Mouse (Mus musculus): ENCODE data around the gene Pemt. TPM values are rescaled to one million over a fixed set of nuclear protein-coding genes. Genes with fewer than 3 reads are reported as not detected.

Pemt gene
- polyA plus RNA-seq, 1 experiment from 2014 or later = 8.6 TPM

GRCm38 (mm10) chr11:60065267-60065666 is 19.0 kb upstream of the Pemt start:
- no peak overlapping the region for H3K4me2 ChIP-seq (ENCODE audit: low read depth, low read length)
- no peak overlapping the region for H3K27ac ChIP-seq (ENCODE audit: low read length)
- 0 out of 2 replicates have a peak, but pooled peaks cover 2% of the 10 kb centered on the region for H3K27me3 ChIP-seq (ENCODE audit: control insufficient read depth, insufficient read depth, low read length)
- 63% methylated on average over 1 of the region's 1 CpGs for WGBS
- no peak overlapping the region for H3K4me3 ChIP-seq (ENCODE audit: low read length)
- no peak overlapping the region for H3K9ac ChIP-seq (ENCODE audit: low read length)
- no peaks in the 10 kb centered on the region for H3K4me1 ChIP-seq (ENCODE audit: control insufficient read depth, insufficient read depth, low read length)
- no peaks in the 10 kb centered on the region for H3K9me3 ChIP-seq (replicated peaks; ENCODE audit: control insufficient read depth, low read length)
- no peak for ATAC-seq (replicated peaks; ENCODE audit: extremely low read depth, insufficient read depth, low FRiP score)
- no peaks in the 10 kb centered on the region for H3K36me3 ChIP-seq (ENCODE audit: control insufficient read depth, insufficient read depth)

GRCm38 (mm10) chr11:60061504-60062006 is 15.3 kb upstream of the Pemt start:
- Histone ChIP-seq H3K27me3 (ENCODE audit: control insufficient read depth, insufficient read depth, low read length) (0 out of 2 replicates have a peak, but pooled peaks cover 2% of the 10 kb centered on the region), H3K4me3 (ENCODE audit: low read length) (no peak overlapping the region), H3K27ac (ENCODE audit: low read length) (no peak overlapping the region), H3K9ac (ENCODE audit: low read length) (no peak overlapping the region), H3K4me1 (ENCODE audit: control insufficient read depth, insufficient read depth, low read length) (no peaks in the 10 kb centered on the region), H3K36me3 (ENCODE audit: control insufficient read depth, insufficient read depth) (no peaks in the 10 kb centered on the region), H3K4me2 (ENCODE audit: low read depth, low read length) (no peak overlapping the region), H3K9me3 (replicated peaks; ENCODE audit: control insufficient read depth, low read length) (no peaks in the 10 kb centered on the region)
- 69% methylated on average over 4 of the region's 4 CpGs for WGBS
- no peak for ATAC-seq (replicated peaks; ENCODE audit: extremely low read depth, insufficient read depth, low FRiP score)

- ATAC-seq (replicated peaks; ENCODE audit: extremely low read depth, insufficient read depth, low FRiP score) = no peak
- 0 out of 2 replicates have a peak, but pooled peaks cover 2% of the 10 kb centered on the region for H3K27me3 ChIP-seq (ENCODE audit: control insufficient read depth, insufficient read depth, low read length)
- no peaks in the 10 kb centered on the region for H3K9me3 ChIP-seq (replicated peaks; ENCODE audit: control insufficient read depth, low read length)
- H3K4me3 ChIP-seq (ENCODE audit: low read length) = no peak overlapping the region
- H3K4me2 ChIP-seq (ENCODE audit: low read depth, low read length) = no peak overlapping the region
- H3K27ac ChIP-seq (ENCODE audit: low read length) = no peak overlapping the region
- WGBS = 96% methylated on average over 2 of the region's 2 CpGs
- H3K36me3 ChIP-seq (ENCODE audit: control insufficient read depth, insufficient read depth) = no peaks in the 10 kb centered on the region
- H3K4me1 ChIP-seq (ENCODE audit: control insufficient read depth, insufficient read depth, low read length) = no peaks in the 10 kb centered on the region
- H3K9ac ChIP-seq (ENCODE audit: low read length) = no peak overlapping the region
Measured at GRCm38 (mm10) chr11:60060026-60060425, 13.7 kb upstream of the Pemt start.

GRCm38 (mm10) chr11:60058441-60058840 is 12.2 kb upstream of the Pemt start:
- ATAC-seq (replicated peaks; ENCODE audit: extremely low read depth, insufficient read depth, low FRiP score) = no peak
- H3K9me3 ChIP-seq (replicated peaks; ENCODE audit: control insufficient read depth, low read length) = no peaks in the 10 kb centered on the region
- no peak overlapping the region for H3K27ac ChIP-seq (ENCODE audit: low read length)
- H3K4me2 ChIP-seq (ENCODE audit: low read depth, low read length) = no peak overlapping the region
- WGBS = 66% methylated on average over 10 of the region's 10 CpGs
- H3K9ac ChIP-seq (ENCODE audit: low read length) = no peak overlapping the region
- H3K27me3 ChIP-seq (ENCODE audit: control insufficient read depth, insufficient read depth, low read length) = 0 out of 2 replicates have a peak, but pooled peaks cover 2% of the 10 kb centered on the region
- no peaks in the 10 kb centered on the region for H3K4me1 ChIP-seq (ENCODE audit: control insufficient read depth, insufficient read depth, low read length)
- no peaks in the 10 kb centered on the region for H3K36me3 ChIP-seq (ENCODE audit: control insufficient read depth, insufficient read depth)
- H3K4me3 ChIP-seq (ENCODE audit: low read length) = no peak overlapping the region

GRCm38 (mm10) chr11:60057987-60058386 is 11.7 kb upstream of the Pemt start:
- Histone ChIP-seq H3K27me3 (ENCODE audit: control insufficient read depth, insufficient read depth, low read length) (0 out of 2 replicates have a peak, but pooled peaks cover 2% of the 10 kb centered on the region), H3K4me1 (ENCODE audit: control insufficient read depth, insufficient read depth, low read length) (no peaks in the 10 kb centered on the region), H3K4me3 (ENCODE audit: low read length) (no peak overlapping the region), H3K4me2 (ENCODE audit: low read depth, low read length) (no peak overlapping the region), H3K9ac (ENCODE audit: low read length) (no peak overlapping the region), H3K27ac (ENCODE audit: low read length) (no peak overlapping the region), H3K36me3 (ENCODE audit: control insufficient read depth, insufficient read depth) (no peaks in the 10 kb centered on the region), H3K9me3 (replicated peaks; ENCODE audit: control insufficient read depth, low read length) (no peaks in the 10 kb centered on the region)
- no peak for ATAC-seq (replicated peaks; ENCODE audit: extremely low read depth, insufficient read depth, low FRiP score)
- WGBS = 50% methylated on average over 2 of the region's 2 CpGs

GRCm38 (mm10) chr11:60056520-60056919 is 10.2 kb upstream of the Pemt start:
- H3K9me3 ChIP-seq (replicated peaks; ENCODE audit: control insufficient read depth, low read length) = no peaks in the 10 kb centered on the region
- WGBS = 73% methylated on average over 6 of the region's 6 CpGs
- H3K4me3 ChIP-seq (ENCODE audit: low read length) = no peak overlapping the region
- ATAC-seq (replicated peaks; ENCODE audit: extremely low read depth, insufficient read depth, low FRiP score) = no peak
- H3K4me1 ChIP-seq (ENCODE audit: control insufficient read depth, insufficient read depth, low read length) = no peaks in the 10 kb centered on the region
- no peak overlapping the region for H3K9ac ChIP-seq (ENCODE audit: low read length)
- H3K36me3 ChIP-seq (ENCODE audit: control insufficient read depth, insufficient read depth) = no peaks in the 10 kb centered on the region
- no peak overlapping the region for H3K4me2 ChIP-seq (ENCODE audit: low read depth, low read length)
- H3K27me3 ChIP-seq (ENCODE audit: control insufficient read depth, insufficient read depth, low read length) = no peaks in the 10 kb centered on the region
- H3K27ac ChIP-seq (ENCODE audit: low read length) = no peak overlapping the region

GRCm38 (mm10) chr11:60048841-60049240 is 2.6 kb upstream of the Pemt start:
- no peak overlapping the region for H3K9ac ChIP-seq (ENCODE audit: low read length)
- no peaks in the 10 kb centered on the region for H3K27me3 ChIP-seq (ENCODE audit: control insufficient read depth, insufficient read depth, low read length)

GRCm38 (mm10) chr11:60045676-60046057 is 622 bp downstream of the Pemt start:
- Histone ChIP-seq H3K36me3 (ENCODE audit: control insufficient read depth, insufficient read depth) (no peaks in the 10 kb centered on the region), H3K4me2 (ENCODE audit: low read depth, low read length) (peak overlapping the region; percentile 87), H3K27me3 (ENCODE audit: control insufficient read depth, insufficient read depth, low read length) (no peaks in the 10 kb centered on the region), H3K27ac (ENCODE audit: low read length) (peak overlapping the region; percentile 58), H3K4me3 (ENCODE audit: low read length) (peak overlapping the region; percentile 79), H3K9ac (ENCODE audit: low read length) (peak overlapping the region; percentile 82), H3K4me1 (ENCODE audit: control insufficient read depth, insufficient read depth, low read length) (peaks cover 6% of the 10 kb centered on the region), H3K9me3 (replicated peaks; ENCODE audit: control insufficient read depth, low read length) (no peaks in the 10 kb centered on the region)
- 5% methylated on average over 3 of the region's 3 CpGs for WGBS
- ATAC-seq (replicated peaks; ENCODE audit: extremely low read depth, insufficient read depth, low FRiP score) = peak; percentile 7; the same call in 1 of the 2 replicates

More at GRCm38 (mm10) chr11:60048841-60049240, 2.6 kb upstream of the Pemt start:
- no peak overlapping the region for H3K4me2 ChIP-seq (ENCODE audit: low read depth, low read length)
- no peak for ATAC-seq (replicated peaks; ENCODE audit: extremely low read depth, insufficient read depth, low FRiP score)
- peaks cover 6% of the 10 kb centered on the region for H3K4me1 ChIP-seq (ENCODE audit: control insufficient read depth, insufficient read depth, low read length)
- no peaks in the 10 kb centered on the region for H3K9me3 ChIP-seq (replicated peaks; ENCODE audit: control insufficient read depth, low read length)
- H3K4me3 ChIP-seq (ENCODE audit: low read length) = no peak overlapping the region
- WGBS = 86% methylated on average over 2 of the region's 2 CpGs
- no peak overlapping the region for H3K27ac ChIP-seq (ENCODE audit: low read length)
- H3K36me3 ChIP-seq (ENCODE audit: control insufficient read depth, insufficient read depth) = no peaks in the 10 kb centered on the region

GRCm38 (mm10) chr11:60044777-60045176 is 1.5 kb downstream of the Pemt start:
- Histone ChIP-seq H3K27ac (ENCODE audit: low read length) (no peak overlapping the region), H3K36me3 (ENCODE audit: control insufficient read depth, insufficient read depth) (no peaks in the 10 kb centered on the region), H3K4me3 (ENCODE audit: low read length) (no peak overlapping the region), H3K9ac (ENCODE audit: low read length) (no peak overlapping the region), H3K9me3 (replicated peaks; ENCODE audit: control insufficient read depth, low read length) (no peaks in the 10 kb centered on the region), H3K4me1 (ENCODE audit: control insufficient read depth, insufficient read depth, low read length) (peaks cover 6% of the 10 kb centered on the region), H3K4me2 (ENCODE audit: low read depth, low read length) (no peak overlapping the region), H3K27me3 (ENCODE audit: control insufficient read depth, insufficient read depth, low read length) (no peaks in the 10 kb centered on the region)
- no peak for ATAC-seq (replicated peaks; ENCODE audit: extremely low read depth, insufficient read depth, low FRiP score)
- WGBS = 94% methylated on average over 1 of the region's 1 CpGs
